Mouse (Mus musculus) heart, postnatal 14 days (tissue): ENCODE data around the gene Prkcb. TPM values are rescaled to one million over a fixed set of nuclear protein-coding genes. Genes with fewer than 3 reads are reported as not detected.

Experiments
- DNase-seq, 2 experiments: peaks; one replicate each; pipeline ENCODE4 v3.0.0; 2021 to 2022
- intact Hi-C: fragments of 180-260 bp; cut with DNase I; formaldehyde crosslinking; loops from one replicate; pipeline ENCODE4 v1.15.1; 2025
- total RNA-seq, 2 experiments: library from RNA; stranded (reverse); gene quantifications; 2 replicates each; pipeline ENCODE4 v1.2.3; 2021

Gene Prkcb
- total RNA-seq, 2 experiments from 2014 or later = 4.0 to 9.8 TPM

DNA sequence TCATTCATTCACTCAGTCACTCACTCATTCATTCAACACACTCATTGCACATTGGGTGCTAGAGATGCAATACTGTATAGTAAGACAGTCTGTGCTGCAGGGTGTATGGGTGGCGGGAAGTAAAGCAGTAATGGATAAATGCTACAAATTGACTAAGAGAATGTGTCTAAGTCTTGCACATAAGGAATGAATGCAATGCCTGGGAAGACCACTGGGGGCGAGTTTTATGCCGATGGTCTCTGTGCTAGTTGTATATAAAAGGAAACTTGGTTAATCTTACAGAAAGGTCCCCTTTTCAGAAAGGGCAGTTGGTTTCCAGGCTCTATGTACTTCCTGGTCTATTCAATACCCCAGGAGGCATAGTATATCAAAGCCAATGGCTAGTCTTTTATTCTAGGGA, 102.8 kb downstream of the Prkcb start:
- no peak for DNase-seq
- intact Hi-C loops = no loop called here

- DNase-seq = no peak
- intact Hi-C loops = no loop called here
Measured at GRCm38 (mm10) chr7:122393964-122394363, 105.4 kb downstream of the Prkcb start.

GRCm38 (mm10) chr7:122395159-122395975, 106.8 kb downstream of the Prkcb start:
- intact Hi-C loops = no loop called here
- DNase-seq = no peak

GRCm38 (mm10) chr7:122395976-122396315, 107.4 kb downstream of the Prkcb start:
- intact Hi-C loops = no loop called here
- DNase-seq = no peak

- intact Hi-C loops = no loop called here
- no peak for DNase-seq
Measured at GRCm38 (mm10) chr7:122397699-122398098, 109.1 kb downstream of the Prkcb start.

DNA sequence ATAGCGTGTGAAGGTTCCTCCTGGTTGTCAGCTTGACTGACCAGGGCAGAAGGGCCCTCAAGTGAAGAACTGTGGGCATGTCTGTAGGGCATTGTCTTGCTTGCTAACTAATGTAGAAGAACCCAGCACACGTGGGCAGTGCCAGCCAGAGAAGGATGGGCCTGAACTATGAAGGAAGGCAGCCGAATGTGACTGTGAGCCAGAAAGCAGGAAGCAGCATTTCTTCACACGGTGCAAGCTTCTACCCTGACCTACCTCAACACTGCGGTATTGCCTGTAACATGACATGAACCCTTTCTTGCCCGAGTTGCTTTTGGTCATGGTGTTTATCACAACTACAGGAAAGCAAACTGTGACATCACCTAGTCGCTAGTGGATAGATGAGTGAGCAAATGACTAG, 113.5 kb downstream of the Prkcb start:
- intact Hi-C loops = no loop called here
- DNase-seq = no peak

DNA sequence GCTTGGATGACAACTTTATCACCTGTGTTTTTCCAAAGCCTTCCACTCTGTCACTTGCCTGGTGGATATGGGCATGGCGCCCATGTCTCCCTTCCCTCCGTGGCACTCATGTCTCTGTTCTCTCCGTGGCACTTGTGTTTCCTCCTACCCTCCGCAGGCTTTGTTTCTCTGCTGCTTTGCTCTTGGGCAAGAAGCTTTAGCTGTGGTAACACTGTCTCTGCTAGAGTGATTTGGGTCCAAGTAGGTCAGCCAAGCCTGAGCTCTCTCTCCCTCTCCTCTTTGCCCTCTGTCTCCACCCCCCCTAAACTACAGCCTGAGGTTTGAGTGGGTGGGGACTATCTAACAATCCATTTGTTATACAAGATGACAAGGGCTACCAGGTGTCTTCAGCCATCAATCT, 114.8 kb downstream of the Prkcb start:
- intact Hi-C loops = no loop called here
- no peak for DNase-seq

- intact Hi-C loops = no loop called here
- DNase-seq = peak; percentile 32 to 39
Measured at GRCm38 (mm10) chr7:122404571-122405393, 116.2 kb downstream of the Prkcb start.

- no peak for DNase-seq
- intact Hi-C loops = no loop called here
Measured at GRCm38 (mm10) chr7:122406625-122407024, 118.1 kb downstream of the Prkcb start.

DNA sequence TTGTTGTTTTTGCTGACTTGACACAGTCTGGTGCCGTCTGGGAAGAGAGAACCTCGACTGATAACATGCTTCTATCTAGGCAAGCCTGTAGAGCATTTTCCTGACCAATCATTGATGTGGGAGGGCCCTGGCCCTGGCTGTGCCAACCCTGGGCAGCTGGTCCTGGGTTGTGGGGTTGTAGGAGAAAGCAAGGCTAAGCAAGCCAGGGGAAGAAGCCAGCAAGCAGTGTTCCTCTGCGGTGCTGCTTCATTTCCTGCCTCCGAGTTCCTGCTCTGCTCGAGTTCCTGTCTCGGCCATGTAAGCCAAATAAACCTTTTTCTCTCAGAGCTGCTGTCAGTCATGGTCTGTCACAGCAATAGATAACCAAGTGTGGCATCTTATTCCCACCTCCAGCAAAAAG, 121.4 kb downstream of the Prkcb start:
- no peak for DNase-seq
- intact Hi-C loops = no loop called here

DNA sequence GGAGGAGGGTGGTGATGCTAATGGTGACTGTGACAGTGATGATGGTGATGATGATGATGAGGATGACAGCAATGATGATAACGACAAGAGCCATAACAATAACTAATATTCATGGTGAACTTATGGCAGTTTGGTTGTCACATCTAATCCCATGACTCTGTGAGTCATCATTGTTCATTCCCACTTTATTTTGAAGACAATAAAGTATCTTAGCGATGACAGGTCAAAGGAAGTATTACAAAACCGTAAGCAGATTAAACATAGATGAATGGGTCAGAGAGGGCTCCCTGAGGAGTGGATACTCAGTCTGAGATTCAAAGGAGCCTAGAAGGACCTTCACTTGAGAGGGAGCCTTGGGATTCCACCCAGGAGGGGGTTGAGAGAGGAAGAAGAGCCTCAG, 122.3 kb downstream of the Prkcb start:
- intact Hi-C loops = no loop called here
- DNase-seq = no peak

GRCm38 (mm10) chr7:122413231-122413630, 124.7 kb downstream of the Prkcb start:
- no peak for DNase-seq
- intact Hi-C loops = no loop called here

- no peak for DNase-seq
Measured at GRCm38 (mm10) chr7:122414146-122414545, 125.6 kb downstream of the Prkcb start.

GRCm38 (mm10) chr7:122414608-122415007, 126.1 kb downstream of the Prkcb start:
- DNase-seq = no peak

More at GRCm38 (mm10) chr7:122414146-122414545, 125.6 kb downstream of the Prkcb start:
- intact Hi-C loops = no loop called here

DNA sequence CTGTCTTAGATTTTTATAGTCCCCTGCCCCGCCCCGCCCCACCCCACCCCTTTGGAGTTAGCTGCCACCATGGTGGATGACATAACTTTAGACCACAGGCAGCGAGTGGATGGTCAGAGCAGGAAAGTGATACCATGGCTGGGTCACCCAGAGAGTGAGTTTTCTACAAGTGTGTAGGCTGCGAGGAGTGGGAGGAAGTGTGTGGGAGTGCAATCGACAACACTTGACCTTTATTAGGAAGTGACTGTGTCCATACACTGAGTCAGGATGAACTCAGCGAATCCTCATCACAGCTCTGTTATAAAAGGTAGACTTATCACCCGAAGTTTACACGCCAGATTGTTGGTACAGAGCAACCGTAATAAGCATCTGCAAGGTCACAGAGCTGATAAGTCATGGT, 126.8 kb downstream of the Prkcb start:
- intact Hi-C loops = no loop called here
- no peak for DNase-seq

More at GRCm38 (mm10) chr7:122414608-122415007, 126.1 kb downstream of the Prkcb start:
- intact Hi-C loops = no loop called here

DNA sequence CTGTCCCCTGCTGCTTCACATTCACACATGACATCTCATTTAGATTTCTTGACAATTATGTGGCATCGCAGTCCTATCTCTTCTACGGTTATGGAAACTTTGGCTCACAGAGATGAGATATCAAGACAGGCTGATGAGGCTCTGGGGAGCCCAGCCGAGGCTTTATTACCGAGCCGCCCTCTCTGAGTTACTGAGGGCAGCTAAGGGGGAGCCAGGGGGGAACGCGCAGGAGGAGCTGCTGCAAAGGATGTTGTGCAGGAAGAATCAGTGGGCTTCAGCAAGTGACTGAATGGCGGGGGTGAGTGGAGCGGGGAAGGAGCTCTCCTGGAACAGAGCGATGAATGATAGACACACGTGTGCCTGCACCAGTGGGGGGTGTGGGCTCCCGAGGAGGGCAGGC, 127.4 kb downstream of the Prkcb start:
- intact Hi-C loops = no loop called here
- DNase-seq = no peak

GRCm38 (mm10) chr7:122418551-122418950, 130.0 kb downstream of the Prkcb start:
- DNase-seq = no peak
- intact Hi-C loops = no loop called here

DNA sequence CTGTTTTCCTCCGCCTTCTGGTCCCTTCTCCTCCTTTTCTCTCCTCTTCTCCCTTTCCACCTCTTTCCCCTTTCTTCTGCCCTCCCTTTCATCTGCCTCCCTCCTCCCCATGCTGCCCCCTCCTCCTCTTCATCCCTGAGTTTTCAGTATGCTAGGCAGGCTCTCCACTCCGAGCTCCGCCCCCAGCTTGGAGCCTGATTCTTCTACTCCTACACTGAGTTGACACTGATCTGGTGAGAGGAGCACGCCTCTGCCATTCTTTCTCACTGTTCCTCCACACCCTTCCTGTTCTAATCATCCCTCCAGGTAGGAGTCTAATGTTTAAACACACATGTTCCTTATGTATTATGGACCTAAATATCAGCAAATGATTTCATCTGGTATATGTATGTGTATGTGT, 135.3 kb downstream of the Prkcb start:
- no peak for DNase-seq
- intact Hi-C loops = no loop called here

GRCm38 (mm10) chr7:122429134-122429533, 140.6 kb downstream of the Prkcb start:
- no peak for DNase-seq
- intact Hi-C loops = no loop called here

DNA sequence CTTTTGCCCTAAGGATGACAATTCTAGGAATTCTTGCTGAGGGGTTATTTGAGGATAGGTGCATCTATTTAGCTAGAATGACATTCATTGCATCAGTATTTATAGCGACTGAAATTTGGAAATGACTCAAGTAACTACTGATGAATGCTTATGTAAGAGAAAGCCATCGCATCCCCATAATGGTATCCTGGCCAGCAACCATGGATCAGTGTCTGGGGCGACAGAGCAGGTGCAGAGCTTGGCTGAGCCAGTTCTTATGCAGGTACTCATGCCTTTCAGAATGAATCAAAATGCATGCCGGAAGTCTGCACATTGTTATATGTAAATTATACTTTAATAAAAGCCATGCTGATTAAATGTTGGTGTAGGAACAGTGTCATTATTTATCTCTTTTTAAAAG, 143.8 kb downstream of the Prkcb start:
- intact Hi-C loops = no loop called here
- DNase-seq = no peak

- intact Hi-C loops = no loop called here
- no peak for DNase-seq
Measured at GRCm38 (mm10) chr7:122433377-122433776, 144.8 kb downstream of the Prkcb start.

DNA sequence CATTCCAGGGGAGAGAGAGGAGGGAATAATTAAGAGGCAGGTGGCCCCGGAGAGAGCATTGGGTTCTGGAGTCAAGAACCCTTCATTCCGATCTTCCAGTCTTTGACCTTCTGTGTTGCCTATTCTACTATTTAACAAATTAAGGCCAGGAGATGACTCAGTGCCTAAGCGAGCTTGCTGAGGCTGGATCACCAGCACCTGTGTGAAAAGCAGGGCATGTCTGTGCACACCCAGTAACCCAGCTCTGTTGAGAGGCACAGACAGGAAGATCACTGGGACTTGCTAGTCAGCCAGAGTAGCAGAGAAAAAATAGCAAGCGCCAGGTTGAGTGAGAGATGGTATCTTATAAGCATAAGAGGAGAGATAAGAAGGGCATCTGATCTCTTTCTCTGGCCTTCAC, 146.4 kb downstream of the Prkcb start:
- intact Hi-C loops = no loop called here
- DNase-seq = no peak
